Mouse (Mus musculus) limb, embryonic 11.5 days (tissue): ENCODE measurements around the gene Kif16b. TPM values are rescaled to one million over a fixed set of nuclear protein-coding genes. Genes with fewer than 3 reads are reported as not detected.

ENCODE experiments used
- ATAC-seq: fragments of 200-750 bp; cut with Nextera tagmentation; 2 replicates; pipeline ENCODE4 v1.8.0; 2017; ENCODE audit warnings: low read depth; ENCODE audit not compliant: insufficient number of reproducible peaks, low FRiP score, low TSS enrichment
- DNase-seq: peaks from one replicate; pipeline ENCODE4 v3.0.0-alpha.2; 2015; ENCODE audit warnings: low spot score
- H3K27ac ChIP-seq: fragments of 300-500 bp; sonication (generic); replicated peaks from 2 replicates; pipeline ENCODE4 v1.5.1; 2014; ENCODE audit warnings: low read depth, mild to moderate bottlenecking, low read length
- H3K27me3 ChIP-seq: fragments of 300-500 bp; sonication (generic); 2 replicates; pipeline ENCODE4 v1.6.1; 2014; ENCODE audit warnings: mild to moderate bottlenecking, low read length, mixed read lengths; ENCODE audit not compliant: control insufficient read depth, insufficient read depth
- H3K36me3 ChIP-seq: fragments of 300-500 bp; sonication (generic); 2 replicates; pipeline ENCODE4 v1.6.1; 2014; ENCODE audit warnings: mild to moderate bottlenecking, low read length, moderate library complexity, mixed read lengths; ENCODE audit not compliant: control insufficient read depth, insufficient read depth
- H3K4me1 ChIP-seq: fragments of 300-500 bp; sonication (generic); 2 replicates; pipeline ENCODE4 v1.6.1; 2014; ENCODE audit warnings: low read length, mixed read lengths; ENCODE audit not compliant: control insufficient read depth, insufficient read depth
- H3K4me2 ChIP-seq: fragments of 300-500 bp; sonication (generic); 2 replicates; pipeline ENCODE4 v1.6.1; 2014; ENCODE audit warnings: low read depth, mild to moderate bottlenecking, moderate library complexity; ENCODE audit not compliant: severe bottlenecking
- H3K4me3 ChIP-seq: fragments of 300-500 bp; sonication (generic); 2 replicates; pipeline ENCODE4 v1.5.1; 2014; ENCODE audit warnings: low read depth, low read length
- H3K9ac ChIP-seq: fragments of 300-500 bp; sonication (generic); 2 replicates; pipeline ENCODE4 v1.6.1; 2014; ENCODE audit warnings: mild to moderate bottlenecking, low read length
- H3K9me3 ChIP-seq: fragments of 300-500 bp; sonication (generic); 2 replicates; pipeline ENCODE4 v1.6.1; 2016; ENCODE audit warnings: low read length; ENCODE audit not compliant: control insufficient read depth
- WGBS: fragments of 180-500 bp; shearing (Covaris S2); extraction: QIAGEN DNeasy Blood & Tissue Kit; methylation state at CpG from one replicate; pipeline ENCODE4 v1.1.7; 2014; 5-methylcytosine and 5-hydroxymethylcytosine counted together
- polyA plus RNA-seq: library from polyadenylated mRNA; unstranded; fragments of >200 nt; fragmentation: Nextera tagmentation; extraction: Ambion mirVana; gene quantifications from 2 replicates; pipeline ENCODE4 v1.2.1, GENCODE M21; 2014

The Kif16b gene
- polyA plus RNA-seq, 1 experiment from 2014 or later = 11.7 TPM

DNA sequence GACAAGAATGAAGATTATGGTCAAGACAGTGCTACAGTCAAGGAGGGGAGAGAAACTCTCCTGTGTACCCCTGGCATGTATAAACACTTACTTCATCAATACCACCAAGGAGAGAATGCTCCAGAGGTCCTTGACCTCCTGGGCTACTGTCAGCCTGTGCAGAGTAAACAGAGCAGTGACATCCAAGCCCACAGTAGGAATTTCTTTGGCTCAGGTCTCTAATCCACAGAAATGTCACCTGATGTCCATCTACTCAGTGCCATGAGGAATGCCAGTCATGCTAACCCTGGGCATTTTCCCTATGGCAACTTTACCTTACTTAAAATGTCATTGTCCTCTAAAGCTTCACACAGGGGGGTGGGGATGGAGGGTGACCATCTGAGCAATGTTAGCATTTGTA lies 281.4 kb downstream of the Kif16b start:
- ATAC-seq (no peak), DNase-seq (no peak)
- H3K27me3 ChIP-seq = no peaks in the 10 kb centered on the region

DNA sequence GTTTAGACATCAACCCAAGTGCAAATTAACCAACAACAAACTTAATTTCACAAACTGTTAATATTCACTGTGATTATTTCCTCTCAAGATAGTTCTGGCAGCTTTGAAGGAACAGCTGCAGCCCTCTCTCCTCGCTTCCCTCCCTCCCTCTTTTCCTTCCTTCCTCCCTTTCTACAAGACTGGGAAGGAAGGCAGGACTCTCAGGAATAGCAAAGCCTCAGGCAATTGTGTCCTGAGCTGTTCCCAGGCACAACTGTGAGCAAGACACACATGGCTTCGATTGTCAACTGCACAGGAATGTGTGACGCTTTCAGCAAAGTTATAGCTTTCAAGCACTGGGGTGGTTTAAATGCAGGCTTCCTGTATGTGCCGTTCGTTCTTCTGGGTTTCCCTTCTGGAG lies 286.8 kb downstream of the Kif16b start:
- peak overlapping the region; percentile 43; the same call in 1 of the 2 replicates for H3K27ac ChIP-seq
- H3K9ac ChIP-seq = no peak overlapping the region
- ATAC-seq = peak; percentile 58
- no peaks in the 10 kb centered on the region for H3K36me3 ChIP-seq
- no peaks in the 10 kb centered on the region for H3K9me3 ChIP-seq
- DNase-seq = peak; percentile 50
- no peak overlapping the region for H3K4me3 ChIP-seq
- H3K27me3 ChIP-seq = no peaks in the 10 kb centered on the region
- H3K4me1 ChIP-seq = no peaks in the 10 kb centered on the region
- 22% methylated on average over 5 of the region's 5 CpGs for WGBS
- no peak overlapping the region for H3K4me2 ChIP-seq

More for the DNA sequence above, 281.4 kb downstream of the Kif16b start:
- Histone ChIP-seq H3K4me1 (no peaks in the 10 kb centered on the region), H3K27ac (no peak overlapping the region), H3K9me3 (no peaks in the 10 kb centered on the region), H3K4me2 (no peak overlapping the region), H3K9ac (no peak overlapping the region), H3K36me3 (no peaks in the 10 kb centered on the region), H3K4me3 (no peak overlapping the region)

- no peaks in the 10 kb centered on the region for H3K36me3 ChIP-seq
- no peaks in the 10 kb centered on the region for H3K27me3 ChIP-seq
- no peaks in the 10 kb centered on the region for H3K9me3 ChIP-seq
- no peak overlapping the region for H3K4me3 ChIP-seq
- ATAC-seq (peak; percentile 26; the same call in 1 of the 2 replicates), DNase-seq (peak; percentile 29)
- no peak overlapping the region for H3K4me2 ChIP-seq
- no peaks in the 10 kb centered on the region for H3K4me1 ChIP-seq
- H3K9ac ChIP-seq = no peak overlapping the region
- 35% methylated on average over 5 of the region's 5 CpGs for WGBS
- no peak overlapping the region; the same call in 1 of the 2 replicates for H3K27ac ChIP-seq
Observed at GRCm38 (mm10) chr2:142612359-142612953, 288.9 kb downstream of the Kif16b start.

DNA sequence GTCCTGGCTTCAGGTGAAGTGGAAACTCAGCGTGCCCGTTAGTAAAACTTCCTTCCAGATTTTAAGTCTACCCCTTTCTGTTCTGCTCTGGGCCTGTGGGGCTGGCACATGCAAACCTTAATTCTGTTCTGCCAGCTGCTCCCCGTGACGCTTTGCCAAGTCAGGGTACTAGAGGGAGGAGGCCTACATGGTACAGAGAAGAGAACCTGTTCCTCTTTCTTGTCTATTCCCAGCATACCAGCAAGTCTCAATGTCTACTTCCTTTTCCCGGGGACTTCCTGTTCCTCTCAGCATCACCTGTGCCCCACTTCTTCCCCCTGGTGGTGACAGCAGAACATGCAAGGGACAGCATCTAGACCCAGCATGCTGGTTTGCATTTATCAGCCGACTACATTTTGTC lies 290.2 kb downstream of the Kif16b start:
- Histone ChIP-seq H3K9me3 (no peaks in the 10 kb centered on the region), H3K27me3 (no peaks in the 10 kb centered on the region), H3K36me3 (no peaks in the 10 kb centered on the region), H3K4me2 (no peak overlapping the region), H3K27ac (no peak overlapping the region), H3K4me1 (no peaks in the 10 kb centered on the region), H3K4me3 (no peak overlapping the region), H3K9ac (no peak overlapping the region)
- ATAC-seq (no peak), DNase-seq (no peak)
- 90% methylated on average over 6 of the region's 6 CpGs for WGBS

DNA sequence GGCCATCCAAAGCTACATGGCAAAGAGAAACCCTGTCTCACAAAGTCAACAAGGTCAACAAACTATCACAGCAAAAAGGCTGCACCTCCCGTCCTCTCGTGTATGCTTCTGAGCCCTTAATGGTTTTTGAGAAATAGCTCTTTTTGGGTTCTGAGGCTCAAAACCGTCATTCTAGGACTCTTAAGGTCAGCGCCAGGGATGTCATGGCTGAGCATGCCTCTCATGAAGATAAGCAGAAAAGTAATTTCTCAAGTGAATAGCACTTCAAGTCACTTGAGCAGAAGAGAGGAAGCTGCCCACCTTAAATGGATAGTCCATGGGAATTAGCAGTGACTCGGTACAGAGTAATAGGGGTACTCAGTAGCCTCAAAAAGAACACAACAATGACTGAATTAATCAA lies 291.1 kb downstream of the Kif16b start:
- Histone ChIP-seq H3K4me2 (no peak overlapping the region), H3K27ac (no peak overlapping the region), H3K4me3 (no peak overlapping the region), H3K27me3 (no peaks in the 10 kb centered on the region), H3K36me3 (no peaks in the 10 kb centered on the region), H3K9ac (no peak overlapping the region), H3K9me3 (no peaks in the 10 kb centered on the region), H3K4me1 (no peaks in the 10 kb centered on the region)
- DNase-seq (no peak), ATAC-seq (no peak)
- 95% methylated on average over 5 of the region's 5 CpGs for WGBS

DNA sequence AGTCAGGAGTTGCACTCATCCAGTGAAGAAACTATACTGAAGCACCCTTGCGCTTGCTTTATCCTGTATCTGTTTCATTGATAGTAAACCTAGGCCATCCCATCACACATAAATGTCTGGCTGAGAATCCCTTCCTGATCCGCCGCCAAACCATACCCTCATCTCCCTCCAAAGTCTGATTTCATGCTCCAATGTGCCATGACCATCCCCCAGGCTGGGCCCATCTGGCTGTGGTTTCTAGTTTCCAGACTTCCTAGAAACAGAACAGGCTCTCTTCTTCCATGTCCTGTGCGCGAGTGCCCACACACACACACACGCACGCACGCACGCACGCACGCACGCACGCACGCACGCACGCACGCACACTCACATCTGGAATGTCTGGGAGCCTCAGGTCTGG lies 292.6 kb downstream of the Kif16b start:
- Histone ChIP-seq H3K4me1 (no peaks in the 10 kb centered on the region), H3K9ac (no peak overlapping the region), H3K9me3 (no peaks in the 10 kb centered on the region), H3K27ac (no peak overlapping the region), H3K4me3 (no peak overlapping the region), H3K27me3 (no peaks in the 10 kb centered on the region), H3K36me3 (no peaks in the 10 kb centered on the region), H3K4me2 (no peak overlapping the region)
- 79% methylated on average over 17 of the region's 17 CpGs for WGBS
- ATAC-seq = 0 out of 2 replicates have a peak, but pooled peaks have one; percentile 53
- no peak for DNase-seq

DNA sequence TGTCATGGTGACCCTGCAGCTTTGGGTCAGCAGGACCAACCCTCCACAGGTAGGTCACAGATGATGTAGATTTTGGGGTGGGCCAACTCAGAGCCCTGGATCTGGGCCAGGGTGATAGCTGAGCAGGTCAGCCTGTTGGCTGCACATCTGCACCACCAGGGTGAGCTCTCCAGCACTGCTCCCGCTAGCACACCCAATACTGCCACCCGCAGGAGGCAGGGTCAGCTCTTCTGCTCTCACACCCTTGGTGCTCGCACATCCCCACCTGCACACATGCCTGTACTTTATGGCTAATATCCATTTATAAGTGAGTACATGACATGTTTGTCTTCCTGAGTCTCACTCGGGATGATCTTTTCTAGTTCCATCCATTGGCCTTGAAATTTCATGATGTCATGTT lies 296.6 kb downstream of the Kif16b start:
- no peaks in the 10 kb centered on the region for H3K36me3 ChIP-seq
- no peaks in the 10 kb centered on the region; the same call in 1 of the 2 replicates for H3K4me1 ChIP-seq
- H3K27me3 ChIP-seq = no peaks in the 10 kb centered on the region
- H3K27ac ChIP-seq = no peak overlapping the region
- no peak overlapping the region for H3K4me2 ChIP-seq
- DNase-seq = no peak
- WGBS = 80% methylated on average over 4 of the region's 4 CpGs
- H3K4me3 ChIP-seq = no peak overlapping the region
- H3K9me3 ChIP-seq = no peaks in the 10 kb centered on the region
- H3K9ac ChIP-seq = no peak overlapping the region
- no peak for ATAC-seq

DNA sequence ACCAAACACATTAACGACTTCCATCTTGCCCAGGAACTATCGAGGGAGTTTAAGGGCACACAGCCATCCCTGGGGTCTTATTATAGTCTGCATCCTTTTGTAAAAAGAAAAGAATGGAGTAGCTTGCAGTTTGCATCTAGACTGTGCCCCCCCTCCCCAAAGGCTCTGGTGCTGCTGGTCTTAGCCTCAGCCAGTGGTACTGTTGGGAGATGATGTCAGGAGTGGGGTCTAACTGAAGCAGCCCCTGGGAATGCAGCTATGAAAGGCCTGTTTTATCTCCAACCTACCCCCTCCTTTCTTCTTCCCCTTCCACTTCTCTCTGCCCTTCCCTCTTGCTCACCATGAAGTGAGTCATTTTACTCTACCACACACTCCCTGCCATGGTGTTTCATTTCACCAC lies 298.1 kb downstream of the Kif16b start:
- 56% methylated on average over 2 of the region's 2 CpGs for WGBS
- Histone ChIP-seq H3K36me3 (no peaks in the 10 kb centered on the region), H3K9ac (no peak overlapping the region), H3K4me1 (peaks cover 5% of the 10 kb centered on the region; the same call in 1 of the 2 replicates), H3K27ac (no peak overlapping the region), H3K9me3 (no peaks in the 10 kb centered on the region), H3K4me3 (no peak overlapping the region), H3K4me2 (no peak overlapping the region), H3K27me3 (no peaks in the 10 kb centered on the region)
- no peak for DNase-seq
- ATAC-seq = peak; percentile 71; the same call in 1 of the 2 replicates

GRCm38 (mm10) chr2:142599235-142599634 lies 302.1 kb downstream of the Kif16b start:
- no peaks in the 10 kb centered on the region for H3K9me3 ChIP-seq
- H3K4me2 ChIP-seq = no peak overlapping the region
- peak; percentile 40 for DNase-seq
- no peak overlapping the region for H3K9ac ChIP-seq
- H3K4me3 ChIP-seq = no peak overlapping the region
- H3K27ac ChIP-seq = no peak overlapping the region
- no peaks in the 10 kb centered on the region for H3K36me3 ChIP-seq
- 27% methylated on average over 4 of the region's 4 CpGs for WGBS
- H3K27me3 ChIP-seq = no peaks in the 10 kb centered on the region
- peaks cover 5% of the 10 kb centered on the region; the same call in 1 of the 2 replicates for H3K4me1 ChIP-seq
- ATAC-seq = no peak
